Mouse (Mus musculus) mammary gland, adult 2 months (tissue): ENCODE data around the gene Tubgcp2. TPM values are rescaled to one million over a fixed set of nuclear protein-coding genes. Genes with fewer than 3 reads are reported as not detected.

Experiments used
- polyA plus RNA-seq: library from polyadenylated mRNA; depleted of rRNA; stranded (reverse); fragments of >200 nt; gene quantifications from 2 replicates; pipeline ENCODE4 v1.2.3, GENCODE M21; 2012; ENCODE audit warnings: low replicate concordance; rRNA removed

Tubgcp2 gene
- 18.2 and 27.9 TPM in 2 replicates for polyA plus RNA-seq

GRCm38 (mm10) chr7:140036281-140037170, at the start of gene Tubgcp2, which contains the start of gene Zfp511:
TSS of gene Tubgcp2 (minus strand) at chr7:140036669.
TSS of gene Zfp511 (plus strand) at chr7:140036391.

GRCm38 (mm10) chr7:140082242-140082678, 45.8 kb upstream of the Tubgcp2 start, which contains the start of gene Caly:
TSS of gene Caly (minus strand) at chr7:140082548.

GRCm38 (mm10) chr7:140048361-140049114, 12.1 kb upstream of the Tubgcp2 start, which contains the start of gene Msx3:
TSS of gene Msx3 (minus strand) at chr7:140049089.

GRCm38 (mm10) chr7:139992406-139992805, 44.1 kb downstream of the Tubgcp2 start, which contains the start of gene Adam8:
TSS of gene Adam8 (minus strand) at chr7:139992562.

GRCm38 (mm10) chr7:139978278-139978892, 58.1 kb downstream of the Tubgcp2 start, which contains the start of gene 6430531B16Rik:
TSS of gene 6430531B16Rik (minus strand) at chr7:139978755.

Other genes starting within 250 kb of the Tubgcp2 start
- gene Adgra1, start 202.5 kb downstream of the Tubgcp2 start, polyA plus RNA-seq: 0.04 and 0.06 TPM in 2 replicates
- 0.03 TPM in 1 of 2 replicates, not detected in the other for gene Kndc1, start 142.0 kb downstream of the Tubgcp2 start, polyA plus RNA-seq
- gene Utf1, start 92.9 kb downstream of the Tubgcp2 start, polyA plus RNA-seq: 0.37 and 0.98 TPM in 2 replicates
- gene 6430531B16Rik, start 57.9 kb downstream of the Tubgcp2 start, polyA plus RNA-seq: 0.31 and 0.32 TPM in 2 replicates
- gene Adam8, start 44.1 kb downstream of the Tubgcp2 start, polyA plus RNA-seq: 18.5 and 20.3 TPM in 2 replicates
- gene Zfp511, start 278 bp downstream of the Tubgcp2 start, polyA plus RNA-seq: 51.1 and 130 TPM in 2 replicates
- 0.04 and 0.19 TPM in 2 replicates for gene Msx3, start 12.4 kb upstream of the Tubgcp2 start, polyA plus RNA-seq
- gene Caly, start 45.9 kb upstream of the Tubgcp2 start, polyA plus RNA-seq: 0.11 TPM in 1 of 2 replicates, not detected in the other
- gene Prap1, start 56.7 kb upstream of the Tubgcp2 start, polyA plus RNA-seq: not detected in 2 replicates
- gene Fuom, start 65.8 kb upstream of the Tubgcp2 start, polyA plus RNA-seq: 47.4 and 59.5 TPM in 2 replicates
- 20.9 and 25.0 TPM in 2 replicates for gene Paox, start 79.1 kb upstream of the Tubgcp2 start, polyA plus RNA-seq
- 146 and 200 TPM in 2 replicates for gene Echs1, start 79.8 kb upstream of the Tubgcp2 start, polyA plus RNA-seq
- 31.2 and 62.7 TPM in 2 replicates for gene Mtg1, start 100.9 kb upstream of the Tubgcp2 start, polyA plus RNA-seq
- 0.70 and 0.87 TPM in 2 replicates for gene Sprn, start 118.2 kb upstream of the Tubgcp2 start, polyA plus RNA-seq
- gene Olfr522, start 128.1 kb upstream of the Tubgcp2 start, polyA plus RNA-seq: not detected in 2 replicates
- gene Olfr523, start 136.5 kb upstream of the Tubgcp2 start, polyA plus RNA-seq: 0.40 and 0.73 TPM in 2 replicates
- 0.13 TPM in 1 of 2 replicates, not detected in the other for gene Olfr524, start 169.3 kb upstream of the Tubgcp2 start, polyA plus RNA-seq
- 1.7 and 3.0 TPM in 2 replicates for gene Cd163l1, start 181.6 kb upstream of the Tubgcp2 start, polyA plus RNA-seq
- gene 5830411N06Rik, start 210.6 kb upstream of the Tubgcp2 start, polyA plus RNA-seq: 3.4 and 4.5 TPM in 2 replicates